In genomic region chr4:151240465-151240864, GRCm38 (mm10) we compare ENCODE assay signal across 25 mouse cellular contexts.
A peak's percentile ranks its signal among the peaks of the same experiment; 100 is the strongest.
DNase-seq lines count a peak whose midpoint lies in the region; ATAC-seq and TF ChIP-seq lines count a peak whose summit lies in the region.
"Had no signal": no experiment of that assay in that cellular context is flagged by ENCODE, and none has a peak within 500 bp of the region (broad histone marks: within the 10 kb centered on the region; RNA-seq: fewer than 3 reads in every experiment).

No protein-coding gene starts in this region.

- no peak; the same call in 1 of the 2 replicates for TF ChIP-seq RAD21 in MEL (IDR thresholded peaks at IDR 0.05; ENCODE audit: low read depth, low read length)

- no peak overlapping the region for H3K9ac ChIP-seq in intestine, postnatal 0 days (ENCODE audit: low read depth, low read length)
- H3K9ac ChIP-seq in intestine, embryonic 16.5 days (ENCODE audit: low read depth, low read length), result no peak overlapping the region
- no peak overlapping the region for H3K9ac ChIP-seq in midbrain, postnatal 0 days (replicated peaks; ENCODE audit: low read length, poor library complexity, severe bottlenecking)
- H3K9ac ChIP-seq in midbrain, embryonic 14.5 days (replicated peaks; ENCODE audit: low read length), result no peak overlapping the region
- H3K9ac ChIP-seq in MEL (ENCODE audit: control insufficient read depth, low read depth, low read length, poor library complexity, severe bottlenecking), result no peak overlapping the region
- H3K9ac ChIP-seq: forebrain, embryonic 12.5 days; heart, embryonic 15.5 days; liver, embryonic 12.5 days; midbrain, embryonic 13.5 days; neural tube, embryonic 15.5 days had no signal

- peak; percentile 33 for TF ChIP-seq CTCF in intestine, postnatal 0 days (IDR thresholded peaks at IDR 0.05; ENCODE audit: low read depth)
- peak; percentile 51 for TF ChIP-seq CTCF in midbrain, postnatal 0 days (IDR thresholded peaks at IDR 0.05)
- peak in 2 of 3 experiments; percentile 5 to 13; a peak in 1 of 6 replicates for TF ChIP-seq CTCF in MEL (IDR thresholded peaks at IDR 0.05 in 2 of 3, conservative IDR thresholded peaks at IDR 0.05 in 1 of 3; ENCODE audit: control insufficient read depth in 1 of 3, insufficient read depth in 1 of 3, low read depth in 2 of 3, low read length in 3 of 3, poor library complexity in 1 of 3, severe bottlenecking in 1 of 3)

- H3K4me2 ChIP-seq in intestine, postnatal 0 days (replicated peaks; ENCODE audit: low read depth), result no peak overlapping the region
- H3K4me2 ChIP-seq in intestine, embryonic 16.5 days (ENCODE audit: low read depth, low read length), result no peak overlapping the region
- no peak overlapping the region for H3K4me2 ChIP-seq in midbrain, postnatal 0 days (ENCODE audit: low read depth, low read length, poor library complexity, severe bottlenecking)
- H3K4me2 ChIP-seq in midbrain, embryonic 14.5 days (ENCODE audit: low read length), result no peak overlapping the region
- H3K4me2 ChIP-seq: forebrain, embryonic 12.5 days; heart, embryonic 15.5 days; liver, embryonic 12.5 days; midbrain, embryonic 13.5 days; neural tube, embryonic 15.5 days had no signal

- H3K36me3 ChIP-seq in intestine, postnatal 0 days (ENCODE audit: control insufficient read depth, insufficient read depth), result no peaks in the 10 kb centered on the region
- H3K36me3 ChIP-seq in intestine, embryonic 16.5 days (ENCODE audit: control insufficient read depth, insufficient read depth, low read length), result no peaks in the 10 kb centered on the region
- H3K36me3 ChIP-seq in midbrain, postnatal 0 days (ENCODE audit: insufficient read depth, low read length), result no peaks in the 10 kb centered on the region
- no peaks in the 10 kb centered on the region for H3K36me3 ChIP-seq in midbrain, embryonic 14.5 days (ENCODE audit: control insufficient read depth, insufficient read depth, low read length)
- no peaks in the 10 kb centered on the region for H3K36me3 ChIP-seq in MEL (ENCODE audit: control insufficient read depth in 1 of 2, insufficient read depth in 2 of 2, low read length in 2 of 2)
- H3K36me3 ChIP-seq in limb, embryonic 10.5 days, result no peaks in the 10 kb centered on the region
- H3K36me3 ChIP-seq: embryonic facial prominence, embryonic 10.5 days; forebrain, embryonic 12.5 days; heart, embryonic 15.5 days; liver, embryonic 12.5 days; midbrain, embryonic 13.5 days; neural tube, embryonic 15.5 days had no signal

- no peaks in the 10 kb centered on the region for H3K27me3 ChIP-seq in intestine, postnatal 0 days (replicated peaks; ENCODE audit: control insufficient read depth, insufficient read depth, low read length)
- H3K27me3 ChIP-seq in intestine, embryonic 16.5 days (replicated peaks; ENCODE audit: control insufficient read depth, insufficient read depth, low read length), result no peaks in the 10 kb centered on the region
- no peaks in the 10 kb centered on the region for H3K27me3 ChIP-seq in midbrain, postnatal 0 days (ENCODE audit: insufficient read depth, low read length)
- no peaks in the 10 kb centered on the region for H3K27me3 ChIP-seq in midbrain, embryonic 14.5 days (ENCODE audit: control insufficient read depth, insufficient read depth, low read length)
- H3K27me3 ChIP-seq in MEL (ENCODE audit: control insufficient read depth in 1 of 2, insufficient read depth in 2 of 2, low read length in 2 of 2), result no peaks in the 10 kb centered on the region
- peaks cover 19% of the 10 kb centered on the region; the same call in 1 of the 2 replicates for H3K27me3 ChIP-seq in limb, embryonic 10.5 days (ENCODE audit: low read depth, poor library complexity, severe bottlenecking)
- H3K27me3 ChIP-seq: forebrain, embryonic 12.5 days; neural tube, embryonic 15.5 days had no signal

- no peaks in the 10 kb centered on the region for H3K4me1 ChIP-seq in intestine, postnatal 0 days (replicated peaks; ENCODE audit: control insufficient read depth, insufficient read depth, low read length)
- no peaks in the 10 kb centered on the region for H3K4me1 ChIP-seq in intestine, embryonic 16.5 days (ENCODE audit: control insufficient read depth, insufficient read depth, low read length)
- no peaks in the 10 kb centered on the region for H3K4me1 ChIP-seq in midbrain, postnatal 0 days (ENCODE audit: insufficient read depth, low read length)
- peaks cover 21% of the 10 kb centered on the region for H3K4me1 ChIP-seq in midbrain, embryonic 14.5 days (ENCODE audit: control insufficient read depth, insufficient read depth, low read length)
- H3K4me1 ChIP-seq in MEL (ENCODE audit: control insufficient read depth in 1 of 2, insufficient read depth in 2 of 2, low read length in 2 of 2), result no peaks in the 10 kb centered on the region
- H3K4me1 ChIP-seq in limb, embryonic 10.5 days, result peaks cover 9% of the 10 kb centered on the region; the same call in 1 of the 2 replicates
- H3K4me1 ChIP-seq: liver, embryonic 12.5 days had no signal

- no peaks in the 10 kb centered on the region for H3K9me3 ChIP-seq in intestine, postnatal 0 days (ENCODE audit: control insufficient read depth)
- H3K9me3 ChIP-seq in intestine, embryonic 16.5 days (ENCODE audit: control insufficient read depth, low read length), result 0 out of 2 replicates have a peak, but pooled peaks cover 9% of the 10 kb centered on the region
- H3K9me3 ChIP-seq in midbrain, postnatal 0 days (ENCODE audit: low read length), result no peaks in the 10 kb centered on the region
- H3K9me3 ChIP-seq in midbrain, embryonic 14.5 days (ENCODE audit: control insufficient read depth, low read length), result 0 out of 2 replicates have a peak, but pooled peaks cover 3% of the 10 kb centered on the region
- H3K9me3 ChIP-seq in MEL (replicated peaks; ENCODE audit: insufficient read depth, low read length), result no peaks in the 10 kb centered on the region
- no peaks in the 10 kb centered on the region for H3K9me3 ChIP-seq in limb, embryonic 10.5 days (replicated peaks)
- H3K9me3 ChIP-seq: forebrain, embryonic 12.5 days; heart, embryonic 15.5 days; neural tube, embryonic 15.5 days had no signal

- no peak for DNase-seq in midbrain, postnatal 0 days (ENCODE audit: low spot score)
- DNase-seq in midbrain, embryonic 14.5 days, result no peak
- DNase-seq in MEL (ENCODE audit: low read depth, low spot score), result no peak
- no peak for DNase-seq in embryo, embryonic 9.5 days (ENCODE audit: extremely low spot score)
- DNase-seq in limb, embryonic 10.5 days (ENCODE audit: low spot score), result no peak
- DNase-seq: adrenal gland, adult 2 months; cerebellum, adult 8-10 months; gastrocnemius, postnatal 10 days; heart, adult 18-20 months; heart, postnatal 4 days; kidney, adult 2 months; kidney, postnatal 10 days; left cerebral cortex, postnatal 4 days; lung, postnatal 14 days; thymus, postnatal 36 days had no signal

- WGBS in intestine, postnatal 0 days, result 81% methylated on average over 5 of the region's 5 CpGs
- 83% methylated on average over 5 of the region's 5 CpGs for WGBS in intestine, embryonic 16.5 days
- WGBS in midbrain, postnatal 0 days, result 87% methylated on average over 5 of the region's 5 CpGs
- 86% methylated on average over 5 of the region's 5 CpGs for WGBS in midbrain, embryonic 14.5 days
- WGBS in limb, embryonic 10.5 days, result 88% methylated on average over 5 of the region's 5 CpGs

- H3K4me3 ChIP-seq in intestine, postnatal 0 days (ENCODE audit: low read depth, low read length), result no peak overlapping the region
- no peak overlapping the region for H3K4me3 ChIP-seq in intestine, embryonic 16.5 days (ENCODE audit: low read length)
- no peak overlapping the region for H3K4me3 ChIP-seq in midbrain, postnatal 0 days (ENCODE audit: low read depth, low read length)
- H3K4me3 ChIP-seq in midbrain, embryonic 14.5 days (replicated peaks; ENCODE audit: low read depth, low read length), result no peak overlapping the region
- no peak overlapping the region for H3K4me3 ChIP-seq in MEL (ENCODE audit: control insufficient read depth in 1 of 2, insufficient read depth in 1 of 2, low read depth in 2 of 2, low read length in 2 of 2)
- no peak overlapping the region for H3K4me3 ChIP-seq in limb, embryonic 10.5 days
- H3K4me3 ChIP-seq: embryonic facial prominence, embryonic 10.5 days; forebrain, embryonic 12.5 days; heart, embryonic 15.5 days; liver, embryonic 12.5 days; midbrain, embryonic 13.5 days; myocyte; neural tube, embryonic 15.5 days had no signal

- ATAC-seq in intestine, postnatal 0 days, result no peak
- no peak for ATAC-seq in intestine, embryonic 16.5 days
- ATAC-seq in midbrain, postnatal 0 days (ENCODE audit: low FRiP score), result no peak
- ATAC-seq in midbrain, embryonic 14.5 days (ENCODE audit: low FRiP score, low TSS enrichment), result no peak
- ATAC-seq: hindbrain, embryonic 16.5 days; liver, embryonic 12.5 days; midbrain, embryonic 13.5 days had no signal

- no peak for TF ChIP-seq POLR2A in MEL (IDR thresholded peaks at IDR 0.05; ENCODE audit: control insufficient read depth in 1 of 2, insufficient read depth in 1 of 2, low read depth in 1 of 2, low read length in 2 of 2, poor library complexity in 1 of 2)

- TF ChIP-seq EP300 in MEL (IDR thresholded peaks at IDR 0.05; ENCODE audit: low read depth in 1 of 2, low read length in 2 of 2), result no peak

- no peak overlapping the region for H3K27ac ChIP-seq in intestine, postnatal 0 days (ENCODE audit: low read depth, low read length)
- no peak overlapping the region for H3K27ac ChIP-seq in intestine, embryonic 16.5 days (ENCODE audit: low read length)
- H3K27ac ChIP-seq in midbrain, postnatal 0 days (ENCODE audit: low read depth, low read length), result no peak overlapping the region
- no peak overlapping the region for H3K27ac ChIP-seq in midbrain, embryonic 14.5 days (replicated peaks; ENCODE audit: low read depth, low read length)
- H3K27ac ChIP-seq in MEL (ENCODE audit: control insufficient read depth, low read depth, low read length), result no peak overlapping the region
- H3K27ac ChIP-seq in limb, embryonic 10.5 days, result no peak overlapping the region
- H3K27ac ChIP-seq: embryonic facial prominence, embryonic 10.5 days; forebrain, embryonic 12.5 days; heart, embryonic 15.5 days; liver, embryonic 12.5 days; midbrain, embryonic 13.5 days; neural tube, embryonic 15.5 days had no signal

- no peaks in the 10 kb centered on the region for H3K79me2 ChIP-seq in MEL (ENCODE audit: control insufficient read depth, insufficient read depth, low read length, poor library complexity)

TF ChIP-seq in MEL, 35 proteins besides CTCF, POLR2A, EP300 and RAD21 (continues in another document):
- TF ChIP-seq MXI1 (IDR thresholded peaks at IDR 0.05; ENCODE audit: low read depth, low read length) (no peak), GATA1 (IDR thresholded peaks at IDR 0.05; ENCODE audit: low read depth, low read length) (no peak), MAZ (IDR thresholded peaks at IDR 0.05; ENCODE audit: low read depth, low read length) (no peak), ETS1 (IDR thresholded peaks at IDR 0.05; ENCODE audit: low read depth, low read length) (no peak), MYC (IDR thresholded peaks at IDR 0.05; ENCODE audit: low read depth, low read length) (no peak), RCOR1 (IDR thresholded peaks at IDR 0.05; ENCODE audit: low read depth, low read length) (no peak), ZNF384 (IDR thresholded peaks at IDR 0.05; ENCODE audit: low read depth, low read length) (no peak), KAT2A (conservative IDR thresholded peaks at IDR 0.05; ENCODE audit: low read depth, low read length) (no peak), TCF12 (IDR thresholded peaks at IDR 0.05; ENCODE audit: low read depth, low read length) (no peak), ZC3H11A (IDR thresholded peaks at IDR 0.05; ENCODE audit: low read depth, low read length) (no peak)
